Mouse (Mus musculus) testis, adult 2 months (tissue): ENCODE results near the gene Snx29. TPM values are rescaled to one million over a fixed set of nuclear protein-coding genes. Genes with fewer than 3 reads are reported as not detected.

Experiments
- H3K27ac ChIP-seq: fragments of 200-500 bp; 2 replicates; pipeline ENCODE4 v1.5.1; 2012; ENCODE audit warnings: low read depth, low read length; ENCODE audit not compliant: control insufficient read depth, insufficient read depth
- H3K27me3 ChIP-seq: fragments of 200-500 bp; 2 replicates; pipeline ENCODE4 v1.6.1; 2012; ENCODE audit warnings: mild to moderate bottlenecking, low read length, moderate library complexity; ENCODE audit not compliant: control insufficient read depth, insufficient read depth
- H3K36me3 ChIP-seq: fragments of 200-500 bp; 2 replicates; pipeline ENCODE4 v1.6.1; 2012; ENCODE audit warnings: mild to moderate bottlenecking, low read length; ENCODE audit not compliant: control insufficient read depth, insufficient read depth
- H3K4me1 ChIP-seq: fragments of 200-500 bp; 2 replicates; pipeline ENCODE4 v1.6.1; 2012; ENCODE audit warnings: low read length; ENCODE audit not compliant: control insufficient read depth, insufficient read depth
- H3K4me3 ChIP-seq: fragments of 200-500 bp; 2 replicates; pipeline ENCODE4 v1.5.1; 2012; ENCODE audit warnings: low read depth, mild to moderate bottlenecking, low read length, moderate library complexity, mixed read lengths; ENCODE audit not compliant: control insufficient read depth
- CTCF ChIP-seq: fragments of 200-500 bp; IDR thresholded peaks from 2 replicates; pipeline ENCODE4 v1.5.1; 2012; ENCODE audit warnings: low read depth, mild to moderate bottlenecking, inconsistent platforms, low read length, moderate library complexity; ENCODE audit not compliant: control insufficient read depth, insufficient read depth, insufficient replicate concordance
- POLR2A ChIP-seq: fragments of 200-500 bp; IDR thresholded peaks from 2 replicates; pipeline ENCODE4 v1.6.1; 2012; ENCODE audit warnings: low read depth, mild to moderate bottlenecking, inconsistent platforms, low read length, moderate library complexity; ENCODE audit not compliant: control insufficient read depth
- polyA plus RNA-seq: library from polyadenylated mRNA; depleted of rRNA; stranded (reverse); fragments of >200 nt; gene quantifications from 2 replicates; pipeline ENCODE4 v1.2.3, GENCODE M21; 2012

The Snx29 gene
- polyA plus RNA-seq, 1 experiment: 6.1 TPM

DNA sequence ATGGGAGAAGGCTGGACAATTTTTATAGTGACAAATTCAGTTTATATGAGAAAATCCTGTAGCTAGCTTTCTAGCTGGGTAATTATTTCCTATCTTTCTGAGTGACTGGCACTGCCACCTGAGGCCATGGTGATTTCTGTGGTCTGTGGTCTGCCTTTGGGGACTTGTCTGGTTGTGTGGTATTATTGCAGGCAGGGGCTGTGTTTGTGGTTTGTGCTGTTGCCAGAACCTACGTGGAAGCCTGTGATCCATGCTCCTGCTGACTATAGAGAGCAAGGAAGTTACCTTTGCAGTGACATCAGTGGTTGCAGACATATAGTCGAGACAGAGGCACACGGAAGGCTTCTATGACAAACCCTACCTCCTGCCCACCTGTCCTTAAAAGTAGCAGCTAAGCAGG lies 298.3 kb downstream of the Snx29 start:
- H3K36me3 ChIP-seq: no peaks in the 10 kb centered on the region
- no peaks in the 10 kb centered on the region for H3K27me3 ChIP-seq
- TF ChIP-seq POLR2A (no peak), CTCF (no peak)
- H3K27ac ChIP-seq: no peak overlapping the region
- no peak overlapping the region for H3K4me3 ChIP-seq
- H3K4me1 ChIP-seq: 0 out of 2 replicates have a peak, but pooled peaks cover 2% of the 10 kb centered on the region

DNA sequence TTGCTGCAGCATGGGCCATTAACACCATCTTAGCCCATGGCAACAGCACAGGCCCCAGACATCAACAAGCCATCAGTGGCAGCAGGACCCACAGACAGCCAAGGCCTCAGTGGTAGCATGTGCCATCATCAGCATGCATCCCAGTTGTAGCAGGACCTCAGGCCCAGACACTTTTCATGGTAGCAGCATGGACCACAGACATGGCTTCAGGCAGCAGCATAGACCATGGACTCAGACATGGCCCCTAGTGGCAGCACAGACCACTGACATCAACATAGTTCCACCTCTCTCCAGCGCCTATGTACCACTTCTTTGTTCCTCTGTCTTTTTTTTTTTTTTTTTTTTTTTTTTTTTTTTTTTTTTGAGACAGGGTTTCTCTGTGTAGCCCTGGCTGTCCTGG lies 299.0 kb downstream of the Snx29 start:
- Histone ChIP-seq H3K4me1 (0 out of 2 replicates have a peak, but pooled peaks cover 2% of the 10 kb centered on the region), H3K36me3 (no peaks in the 10 kb centered on the region), H3K27me3 (no peaks in the 10 kb centered on the region), H3K27ac (no peak overlapping the region), H3K4me3 (no peak overlapping the region)
- TF ChIP-seq POLR2A (no peak), CTCF (peak; percentile 9; the same call in 1 of the 2 replicates)

DNA sequence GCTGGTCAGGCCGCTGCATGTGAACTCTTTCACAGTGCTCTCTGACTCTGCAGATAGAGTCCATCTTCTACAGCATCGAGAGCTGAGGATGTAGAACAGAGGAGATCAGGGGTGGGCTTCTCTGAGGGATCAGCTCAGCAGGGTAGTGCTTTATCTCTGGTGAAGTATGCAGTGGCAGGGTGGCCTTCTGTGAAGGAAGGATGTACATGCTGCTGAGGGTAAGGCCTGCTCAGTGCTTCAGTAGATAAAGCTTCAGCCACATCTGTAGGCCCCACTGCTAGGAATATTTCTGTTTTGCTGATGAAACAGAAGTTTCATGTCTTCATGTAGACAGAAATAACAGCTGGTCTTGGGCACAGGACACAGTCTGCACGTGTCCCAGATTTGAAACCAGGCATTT lies 300.3 kb downstream of the Snx29 start:
- H3K4me1 ChIP-seq: no peaks in the 10 kb centered on the region
- H3K4me3 ChIP-seq: no peak overlapping the region
- no peaks in the 10 kb centered on the region for H3K36me3 ChIP-seq
- H3K27ac ChIP-seq: no peak overlapping the region
- no peaks in the 10 kb centered on the region for H3K27me3 ChIP-seq
- TF ChIP-seq POLR2A: no peak
- no peak for TF ChIP-seq CTCF

DNA sequence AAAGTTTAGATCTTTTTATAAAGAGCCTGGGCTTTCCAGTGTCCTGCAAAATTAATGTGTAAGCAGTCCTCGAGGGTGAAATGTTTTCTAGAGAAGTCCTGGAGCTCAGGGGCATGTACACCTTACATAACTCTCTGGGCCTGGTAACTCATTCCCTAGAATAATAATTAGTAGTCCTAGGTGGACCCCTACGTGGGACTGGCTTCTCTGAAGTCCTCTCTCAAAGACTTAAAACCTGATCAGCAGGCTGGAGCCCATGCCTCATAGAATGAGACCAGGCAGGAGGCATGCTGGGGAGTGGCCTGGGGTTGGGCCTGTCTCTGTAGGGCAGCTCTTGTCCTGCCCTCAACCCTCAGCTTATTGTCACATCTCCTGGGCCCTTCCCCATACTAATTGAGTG lies 301.4 kb downstream of the Snx29 start:
- H3K4me3 ChIP-seq: no peak overlapping the region
- TF ChIP-seq POLR2A (no peak), CTCF (no peak)
- no peaks in the 10 kb centered on the region for H3K36me3 ChIP-seq
- no peaks in the 10 kb centered on the region for H3K4me1 ChIP-seq
- no peaks in the 10 kb centered on the region for H3K27me3 ChIP-seq
- H3K27ac ChIP-seq: no peak overlapping the region

DNA sequence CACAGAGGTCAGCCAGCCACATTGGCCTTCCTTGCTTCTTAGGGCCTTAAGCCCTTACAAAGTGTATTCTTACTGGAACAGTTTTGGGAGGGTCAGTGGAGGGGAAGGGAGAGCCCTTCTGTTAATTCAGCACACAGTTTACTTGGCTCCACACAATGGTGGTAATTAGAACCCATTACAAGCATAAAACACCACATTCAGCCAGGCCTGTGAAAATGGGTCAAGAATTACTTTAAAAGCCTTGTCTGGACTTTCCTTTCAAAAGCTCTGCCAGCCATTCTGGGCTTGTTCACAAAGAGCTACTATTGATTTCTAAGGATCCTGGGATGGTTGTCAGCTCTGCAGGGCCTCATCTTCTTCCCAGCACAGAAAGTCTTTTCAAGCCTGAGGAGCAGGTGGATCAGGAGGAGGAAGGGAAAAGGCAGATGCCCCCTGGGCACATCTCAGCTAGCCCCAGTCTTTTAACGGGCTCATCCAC lies 303.3 kb downstream of the Snx29 start:
- Histone ChIP-seq H3K4me1 (no peaks in the 10 kb centered on the region), H3K27ac (no peak overlapping the region), H3K36me3 (no peaks in the 10 kb centered on the region), H3K4me3 (no peak overlapping the region), H3K27me3 (no peaks in the 10 kb centered on the region)
- no peak for TF ChIP-seq POLR2A
- TF ChIP-seq CTCF: no peak

DNA sequence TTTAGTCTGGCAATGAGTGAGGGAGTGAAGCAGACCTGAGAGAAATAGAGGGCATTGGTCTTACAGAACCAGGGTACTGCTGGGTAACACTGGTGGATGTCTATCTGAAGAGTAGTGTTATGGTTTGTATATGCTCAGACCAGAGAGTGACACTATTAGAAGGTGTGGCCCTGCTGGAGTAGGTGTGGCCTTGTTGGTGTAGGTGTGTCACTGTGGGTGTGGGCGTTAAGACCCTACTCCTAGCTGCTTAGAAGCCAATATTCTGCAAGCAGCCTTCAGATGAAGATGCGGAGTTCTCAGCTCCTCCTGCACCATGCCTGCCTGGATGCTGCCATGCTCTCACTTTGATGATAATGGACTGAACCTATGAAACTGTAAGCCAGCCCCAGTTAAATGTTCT lies 303.9 kb downstream of the Snx29 start:
- H3K4me3 ChIP-seq: no peak overlapping the region
- TF ChIP-seq CTCF (no peak), POLR2A (no peak)
- no peaks in the 10 kb centered on the region for H3K27me3 ChIP-seq
- H3K27ac ChIP-seq: no peak overlapping the region
- no peaks in the 10 kb centered on the region for H3K36me3 ChIP-seq
- H3K4me1 ChIP-seq: no peaks in the 10 kb centered on the region

DNA sequence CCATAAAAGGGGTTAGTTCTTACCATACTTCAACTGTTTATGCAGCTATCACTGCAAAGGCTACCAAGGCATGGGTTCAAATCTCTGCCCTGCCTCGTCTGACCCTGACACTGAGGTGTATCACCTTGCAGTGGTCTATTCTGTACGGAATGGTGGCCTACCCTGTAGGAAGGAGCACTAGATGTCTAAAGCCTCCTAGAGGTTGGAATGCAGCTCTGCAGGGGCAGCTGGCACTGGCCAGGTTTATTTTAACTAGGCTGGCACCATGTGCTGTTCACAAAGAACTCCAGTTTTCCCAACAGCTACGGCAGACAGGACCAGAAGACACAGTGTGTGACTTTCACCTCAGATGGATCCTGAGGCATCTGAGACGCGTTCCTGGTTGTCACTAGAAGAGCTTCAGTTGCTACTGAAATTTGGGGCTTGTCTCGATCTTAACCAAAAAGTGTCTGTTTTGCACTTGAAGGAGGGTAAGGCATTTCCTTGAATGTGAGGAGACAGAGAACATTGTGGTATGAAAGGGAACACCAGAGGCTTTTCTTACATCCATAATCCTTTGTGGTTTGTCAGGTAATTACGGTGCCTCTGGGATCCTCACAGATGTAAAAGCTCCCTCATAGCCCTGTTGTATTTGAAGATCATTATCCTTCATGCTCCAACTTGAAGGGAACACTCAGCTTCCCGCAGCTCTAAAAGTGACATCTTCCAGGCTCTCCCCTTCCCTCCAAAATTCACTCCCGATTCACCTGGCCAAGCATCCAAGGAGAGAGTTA lies 305.3 kb downstream of the Snx29 start:
- Histone ChIP-seq H3K27ac (no peak overlapping the region), H3K4me1 (no peaks in the 10 kb centered on the region), H3K27me3 (no peaks in the 10 kb centered on the region), H3K4me3 (no peak overlapping the region), H3K36me3 (no peaks in the 10 kb centered on the region)
- TF ChIP-seq POLR2A (no peak), CTCF (peak; percentile 13; the same call in 1 of the 2 replicates)
